10 mouse cellular contexts compared by ENCODE assay signal in the genomic region with DNA sequence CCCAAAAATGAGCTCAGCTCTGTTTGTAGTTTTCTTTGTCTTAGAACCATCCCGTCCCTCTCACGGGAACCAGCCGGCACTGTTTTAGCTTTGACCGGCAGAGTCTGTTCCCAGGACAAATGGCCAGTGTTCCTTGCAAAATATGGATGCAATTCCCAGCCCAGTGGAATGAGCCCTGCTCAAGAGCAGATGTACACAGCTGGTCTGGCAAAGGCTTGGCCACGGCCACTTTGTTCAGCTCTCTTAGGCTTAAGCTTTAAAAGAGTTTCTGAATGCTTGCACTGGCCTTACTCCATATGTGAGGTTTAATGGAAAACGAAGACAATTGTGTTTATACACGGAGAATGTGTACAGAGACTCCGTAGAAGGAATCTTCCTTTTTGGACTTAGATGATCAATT.
DNase-seq lines count a peak whose midpoint lies in the region; ATAC-seq and TF ChIP-seq lines count a peak whose summit lies in the region.
"Had no signal": no experiment of that assay in that cellular context is flagged by ENCODE, and none has a peak within 500 bp of the region (broad histone marks: within the 10 kb centered on the region; RNA-seq: fewer than 3 reads in every experiment).

No protein-coding gene starts in this region.

- ATAC-seq in heart, embryonic 15.5 days (replicated peaks; ENCODE audit: insufficient number of reproducible peaks, insufficient read depth, low FRiP score, low read depth): 0 out of 2 replicates have a peak, but pooled peaks have one; percentile 35

- TF ChIP-seq POLR2A in lung, adult 2 months (IDR thresholded peaks at IDR 0.05; ENCODE audit: borderline replicate concordance, extremely low read depth, low read depth, low read length): no peak
- TF ChIP-seq POLR2A in thymus, adult 2 months (IDR thresholded peaks at IDR 0.05; ENCODE audit: control insufficient read depth, extremely low read depth, insufficient read depth, low read length, poor library complexity): no peak

- DNase-seq in lung, adult 18-20 months: peak; percentile 18 to 53
- no peak for DNase-seq in lung, adult 2 months
- DNase-seq in kidney, postnatal 36 days: peak; percentile 36
- peak; percentile 71 for DNase-seq in testis, postnatal 10 days (ENCODE audit: low spot score)
- no peak for DNase-seq in adrenal gland, adult (ENCODE audit: inconsistent age in 2 of 2, low spot score in 1 of 2)
- DNase-seq in thymus, adult 2 months: no peak
- DNase-seq in spleen, postnatal 14 days (ENCODE audit: low spot score in 2 of 2): no peak

- no peaks in the 10 kb centered on the region for H3K36me3 ChIP-seq in heart, embryonic 15.5 days
- H3K36me3 ChIP-seq in thymus, adult 2 months (ENCODE audit: control insufficient read depth, insufficient read depth, low read length): no peaks in the 10 kb centered on the region
- H3K36me3 ChIP-seq: limb, embryonic 12.5 days had no signal

- no peak overlapping the region for H3K9ac ChIP-seq in heart, embryonic 15.5 days
- H3K9ac ChIP-seq: limb, embryonic 12.5 days had no signal

- WGBS in lung, adult 2 months: 48% methylated on average over 8 of the region's 8 CpGs
- whole genome bisulfite sequencing in heart, embryonic 15.5 days: 65% methylated on average over 8 of the region's 8 CpGs
- 92% methylated on average over 8 of the region's 8 CpGs for WGBS in thymus, adult 2 months

- no peaks in the 10 kb centered on the region for H3K9me3 ChIP-seq in heart, embryonic 15.5 days (replicated peaks)
- H3K9me3 ChIP-seq: limb, embryonic 12.5 days had no signal

- no peak for TF ChIP-seq CTCF in lung, adult 2 months (IDR thresholded peaks at IDR 0.05; ENCODE audit: insufficient read depth, low read length)
- TF ChIP-seq CTCF in thymus, adult 2 months (IDR thresholded peaks at IDR 0.05; ENCODE audit: borderline replicate concordance, control insufficient read depth, extremely low read depth, insufficient read depth, low read length, poor library complexity): no peak

- H3K4me3 ChIP-seq in lung, adult 2 months (replicated peaks; ENCODE audit: extremely low read depth, low read depth, low read length): no peak overlapping the region
- H3K4me3 ChIP-seq in heart, embryonic 15.5 days: no peak overlapping the region
- H3K4me3 ChIP-seq in thymus, adult 2 months (ENCODE audit: control insufficient read depth, insufficient read depth, low read length): no peak overlapping the region
- H3K4me3 ChIP-seq: limb, embryonic 12.5 days had no signal

- H3K4me1 ChIP-seq in lung, adult 2 months (ENCODE audit: control insufficient read depth, insufficient read depth, low read length): peaks cover 5% of the 10 kb centered on the region; the same call in 1 of the 2 replicates
- H3K4me1 ChIP-seq in heart, embryonic 15.5 days (replicated peaks): peaks cover 8% of the 10 kb centered on the region; the same call in 1 of the 2 replicates
- H3K4me1 ChIP-seq in thymus, adult 2 months (replicated peaks; ENCODE audit: control insufficient read depth, insufficient read depth, low read length): no peaks in the 10 kb centered on the region
- H3K4me1 ChIP-seq: limb, embryonic 12.5 days had no signal

- H3K4me2 ChIP-seq in heart, embryonic 15.5 days: no peak overlapping the region
- H3K4me2 ChIP-seq: limb, embryonic 12.5 days had no signal

- H3K27ac ChIP-seq in heart, embryonic 15.5 days: 0 out of 2 replicates have a peak overlapping the region, but pooled peaks have one; percentile 45
- no peak overlapping the region for H3K27ac ChIP-seq in thymus, adult 2 months (ENCODE audit: control insufficient read depth, insufficient read depth, low read length)
- H3K27ac ChIP-seq: limb, embryonic 12.5 days had no signal

- H3K27me3 ChIP-seq in heart, embryonic 15.5 days: no peaks in the 10 kb centered on the region
- H3K27me3 ChIP-seq in thymus, adult 2 months (ENCODE audit: control insufficient read depth, insufficient read depth, low read length): no peaks in the 10 kb centered on the region
- H3K27me3 ChIP-seq: CH12.LX; limb, embryonic 12.5 days had no signal

Comparison
In these comparisons a context has a peak if more than half of its experiments do, and no peak if none do; other contexts are left out.
1. DNase-seq: peak in lung, adult 18-20 months (2 of 2), kidney, postnatal 36 days (2 of 2) and testis, postnatal 10 days (single experiment); none in lung, adult 2 months (single experiment), adrenal gland, adult (0 of 2), thymus, adult 2 months (single experiment) and spleen, postnatal 14 days (0 of 2).